Mouse (Mus musculus) lung, embryonic 15.5 days (tissue): ENCODE measurements around the gene Ifna11. TPM values are rescaled to one million over a fixed set of nuclear protein-coding genes. Genes with fewer than 3 reads are reported as not detected.

Source experiments
- ATAC-seq: fragments of 200-750 bp; cut with Nextera tagmentation; 2 replicates; pipeline ENCODE4 v1.8.0; 2017; ENCODE audit warnings: moderate number of reproducible peaks, borderline replicate concordance; ENCODE audit not compliant: low FRiP score, low TSS enrichment; ENCODE audit errors: extremely low read depth
- H3K27ac ChIP-seq: fragments of 300-500 bp; sonication (generic); 2 replicates; pipeline ENCODE4 v1.5.1; 2015; ENCODE audit warnings: moderate library complexity, mild to moderate bottlenecking, inconsistent platforms
- H3K27me3 ChIP-seq: fragments of 300-500 bp; sonication (generic); 2 replicates; pipeline ENCODE4 v1.6.1; 2015; ENCODE audit warnings: inconsistent platforms
- H3K36me3 ChIP-seq: fragments of 300-500 bp; sonication (generic); 2 replicates; pipeline ENCODE4 v1.6.1; 2015; ENCODE audit warnings: inconsistent platforms
- H3K4me1 ChIP-seq: fragments of 300-500 bp; sonication (generic); 2 replicates; pipeline ENCODE4 v1.6.1; 2015; ENCODE audit warnings: inconsistent platforms
- H3K4me2 ChIP-seq: fragments of 300-500 bp; sonication (generic); 2 replicates; pipeline ENCODE4 v1.6.1; 2015; ENCODE audit warnings: inconsistent platforms, mild to moderate bottlenecking, moderate library complexity
- H3K4me3 ChIP-seq: fragments of 300-500 bp; sonication (generic); 2 replicates; pipeline ENCODE4 v1.5.1; 2015; ENCODE audit warnings: mild to moderate bottlenecking, inconsistent platforms
- H3K9ac ChIP-seq: fragments of 300-500 bp; sonication (generic); 2 replicates; pipeline ENCODE4 v1.6.1; 2015; ENCODE audit warnings: inconsistent platforms
- H3K9me3 ChIP-seq: fragments of 300-500 bp; sonication (generic); 2 replicates; pipeline ENCODE4 v1.6.1; 2016; ENCODE audit warnings: inconsistent platforms
- WGBS: fragments of 180-500 bp; shearing (Covaris S2); methylation state at CpG from one replicate; pipeline ENCODE4 v1.1.7; 2015; 5-methylcytosine and 5-hydroxymethylcytosine counted together
- polyA plus RNA-seq: library from polyadenylated mRNA; unstranded; fragments of >200 nt; fragmentation: Nextera tagmentation; extraction: Ambion mirVana; gene quantifications from 2 replicates; pipeline ENCODE4 v1.2.1, GENCODE M21; 2015

The Ifna11 gene
- polyA plus RNA-seq, 1 experiment from 2014 or later = not detected

- no peaks in the 10 kb centered on the region for H3K36me3 ChIP-seq
- H3K4me2 ChIP-seq = no peak overlapping the region
- H3K9me3 ChIP-seq = no peaks in the 10 kb centered on the region
- no peaks in the 10 kb centered on the region for H3K4me1 ChIP-seq
- H3K27me3 ChIP-seq = no peaks in the 10 kb centered on the region
- ATAC-seq = no peak
- WGBS = 33% methylated on average over 2 of the region's 2 CpGs
- H3K9ac ChIP-seq = no peak overlapping the region
- no peak overlapping the region for H3K27ac ChIP-seq
- H3K4me3 ChIP-seq = no peak overlapping the region
Measured at GRCm38 (mm10) chr4:88845334-88845733, 25.6 kb downstream of the Ifna11 start.

- H3K4me2 ChIP-seq = no peak within 1 kb of the TSS
- H3K4me3 ChIP-seq = no peak within 1 kb of the TSS
- H3K27me3 ChIP-seq = no peaks in the 10 kb centered on the region
- no peak for ATAC-seq
- no peak within 1 kb of the TSS for H3K27ac ChIP-seq
- H3K4me1 ChIP-seq = no peaks in the 10 kb centered on the region
- H3K9ac ChIP-seq = no peak within 1 kb of the TSS
- H3K36me3 ChIP-seq = no peaks in the 10 kb centered on the region
- 76% methylated on average over 1 of the region's 1 CpGs for WGBS
- no peaks in the 10 kb centered on the region for H3K9me3 ChIP-seq
Measured at GRCm38 (mm10) chr4:88849698-88850097, 29.9 kb downstream of the Ifna11 start, which contains the start of gene Ifna1. Gene Ifna1 (plus strand): TSS chr4:88850087.

- no peak overlapping the region for H3K4me2 ChIP-seq
- no peak overlapping the region for H3K27ac ChIP-seq
- no peak for ATAC-seq
- H3K9ac ChIP-seq = no peak overlapping the region
- 62% methylated on average over 4 of the region's 4 CpGs for WGBS
- no peaks in the 10 kb centered on the region for H3K36me3 ChIP-seq
- H3K4me3 ChIP-seq = no peak overlapping the region
- H3K4me1 ChIP-seq = no peaks in the 10 kb centered on the region
- no peaks in the 10 kb centered on the region for H3K27me3 ChIP-seq
- no peaks in the 10 kb centered on the region for H3K9me3 ChIP-seq
Measured at GRCm38 (mm10) chr4:88851026-88851763, 31.4 kb downstream of the Ifna11 start.

GRCm38 (mm10) chr4:88859214-88859613 is 39.5 kb downstream of the Ifna11 start:
- H3K4me3 ChIP-seq = no peak overlapping the region
- H3K4me2 ChIP-seq = no peak overlapping the region
- no peak for ATAC-seq
- H3K9me3 ChIP-seq = no peaks in the 10 kb centered on the region
- no peak overlapping the region for H3K9ac ChIP-seq
- H3K4me1 ChIP-seq = no peaks in the 10 kb centered on the region
- H3K27me3 ChIP-seq = peaks cover 12% of the 10 kb centered on the region; the same call in 1 of the 2 replicates
- H3K27ac ChIP-seq = no peak overlapping the region
- H3K36me3 ChIP-seq = no peaks in the 10 kb centered on the region

GRCm38 (mm10) chr4:88863309-88863708 is 43.5 kb downstream of the Ifna11 start:
- H3K36me3 ChIP-seq = no peaks in the 10 kb centered on the region
- peaks cover 6% of the 10 kb centered on the region; the same call in 1 of the 2 replicates for H3K4me1 ChIP-seq
- H3K4me3 ChIP-seq = no peak overlapping the region
- no peak overlapping the region for H3K9ac ChIP-seq
- H3K4me2 ChIP-seq = no peak overlapping the region
- ATAC-seq = no peak
- H3K27me3 ChIP-seq = peaks cover 24% of the 10 kb centered on the region
- no peaks in the 10 kb centered on the region for H3K9me3 ChIP-seq
- 6% methylated on average over 7 of the region's 7 CpGs for WGBS
- H3K27ac ChIP-seq = no peak overlapping the region

GRCm38 (mm10) chr4:88864599-88864998 is 44.8 kb downstream of the Ifna11 start:
- Histone ChIP-seq H3K27ac (no peak overlapping the region), H3K27me3 (peaks cover 29% of the 10 kb centered on the region), H3K4me2 (no peak overlapping the region), H3K4me1 (peaks cover 8% of the 10 kb centered on the region; the same call in 1 of the 2 replicates), H3K36me3 (no peaks in the 10 kb centered on the region), H3K4me3 (no peak overlapping the region), H3K9ac (no peak overlapping the region), H3K9me3 (no peaks in the 10 kb centered on the region)
- 43% methylated on average over 9 of the region's 9 CpGs for WGBS
- ATAC-seq = no peak

- Histone ChIP-seq H3K9me3 (no peaks in the 10 kb centered on the region), H3K27ac (no peak overlapping the region), H3K4me2 (no peak overlapping the region), H3K27me3 (peaks cover 29% of the 10 kb centered on the region), H3K9ac (no peak overlapping the region), H3K4me1 (peaks cover 8% of the 10 kb centered on the region; the same call in 1 of the 2 replicates), H3K4me3 (no peak overlapping the region), H3K36me3 (no peaks in the 10 kb centered on the region)
- no peak for ATAC-seq
- WGBS = 36% methylated on average over 6 of the region's 6 CpGs
Measured at GRCm38 (mm10) chr4:88865011-88865569, 45.3 kb downstream of the Ifna11 start.

- Histone ChIP-seq H3K4me1 (peaks cover 8% of the 10 kb centered on the region; the same call in 1 of the 2 replicates), H3K27me3 (peaks cover 26% of the 10 kb centered on the region), H3K36me3 (no peaks in the 10 kb centered on the region), H3K9ac (peak overlapping the region; percentile 36), H3K4me3 (peak overlapping the region; percentile 54), H3K4me2 (peak overlapping the region; percentile 93), H3K9me3 (no peaks in the 10 kb centered on the region), H3K27ac (0 out of 2 replicates have a peak overlapping the region, but pooled peaks have one; percentile 6)
- ATAC-seq = no peak
- WGBS = 0% methylated on average over 8 of the region's 8 CpGs
Measured at GRCm38 (mm10) chr4:88867366-88867925, 47.7 kb downstream of the Ifna11 start.

- 5% methylated on average over 31 of the region's 31 CpGs for WGBS
- peak; percentile 70 for ATAC-seq
- 0 out of 2 replicates have a peak overlapping the region, but pooled peaks have one; percentile 6 for H3K27ac ChIP-seq
Measured at GRCm38 (mm10) chr4:88867926-88868911, 48.5 kb downstream of the Ifna11 start.

More at GRCm38 (mm10) chr4:88867926-88868911, 48.5 kb downstream of the Ifna11 start:
- Histone ChIP-seq H3K4me1 (peaks cover 8% of the 10 kb centered on the region; the same call in 1 of the 2 replicates), H3K27me3 (peaks cover 18% of the 10 kb centered on the region), H3K9ac (peak overlapping the region; percentile 36), H3K4me3 (peak overlapping the region; percentile 54), H3K36me3 (no peaks in the 10 kb centered on the region), H3K9me3 (no peaks in the 10 kb centered on the region), H3K4me2 (peak overlapping the region; percentile 93)
